Comparison of ENCODE assay signal across 11 mouse cellular contexts in the genomic region with DNA sequence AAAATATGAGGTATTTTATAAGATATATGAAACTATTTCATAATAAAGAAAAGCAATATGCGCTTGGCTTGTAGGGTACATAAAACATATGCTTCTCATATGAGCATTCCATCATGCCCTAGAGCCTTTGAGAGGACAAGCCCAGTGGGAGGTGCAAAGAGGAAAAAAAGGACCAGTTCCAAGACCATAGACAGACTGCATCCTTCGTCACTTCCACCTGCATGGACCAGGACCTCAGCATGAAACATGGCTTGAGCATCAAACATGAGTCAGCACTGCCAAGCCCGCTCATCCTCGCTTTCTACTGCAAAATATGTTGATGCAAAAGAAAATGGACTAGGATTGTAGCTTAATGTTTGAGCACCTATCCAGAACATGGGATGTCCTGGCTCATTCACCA.
DNase-seq lines count a peak whose midpoint lies in the region.
"Had no signal": no experiment of that assay in that cellular context is flagged by ENCODE, and none has a peak within 500 bp of the region (broad histone marks: within the 10 kb centered on the region; RNA-seq: fewer than 3 reads in every experiment).

No protein-coding gene starts in this region.

- peak; percentile 93 for DNase-seq in brain, adult 2 months (ENCODE audit: low read depth, low spot score)
- peak; percentile 61 to 77 for DNase-seq in cerebellum, adult 18-20 months
- peak; percentile 78 for DNase-seq in cerebellum, adult 9-11 months
- peak; percentile 64 to 77 for DNase-seq in cerebellum, postnatal 36 days
- no peak for DNase-seq in spleen, postnatal 14 days (ENCODE audit: low spot score in 2 of 2)
- no peak for DNase-seq in layer of hippocampus, postnatal 14 days (ENCODE audit: low spot score in 2 of 2)
- DNase-seq: adrenal gland, adult 2 months; adrenal gland, postnatal 25 days; gastrocnemius, postnatal 10 days; heart, adult 18-20 months; kidney, adult 18-20 months had no signal

Comparison
In these comparisons a context has a peak if more than half of its experiments do, and no peak if none do; other contexts are left out.
1. DNase-seq: peak in brain, adult 2 months (single experiment), cerebellum, adult 18-20 months (2 of 2), cerebellum, adult 9-11 months (single experiment) and cerebellum, postnatal 36 days (2 of 2); none in spleen, postnatal 14 days (0 of 2) and layer of hippocampus, postnatal 14 days (0 of 2).